Mouse (Mus musculus) ovary, adult 18-20 months (tissue): ENCODE results near the gene Ptgr2.
"Not testable (repeated sequence)": the region's sequence is repeated elsewhere in the genome, so short reads cannot be mapped to it uniquely, and the experiment has no call there.

Experiments
- DNase-seq: peaks from one replicate; pipeline ENCODE4 v3.0.0; 2022; ENCODE audit warnings: low spot score, mixed read lengths

Gene Ptgr2

GRCm38 (mm10) chr12:84304554-84304953 is 19.5 kb downstream of the Ptgr2 start:
- DNase-seq = no peak

DNA sequence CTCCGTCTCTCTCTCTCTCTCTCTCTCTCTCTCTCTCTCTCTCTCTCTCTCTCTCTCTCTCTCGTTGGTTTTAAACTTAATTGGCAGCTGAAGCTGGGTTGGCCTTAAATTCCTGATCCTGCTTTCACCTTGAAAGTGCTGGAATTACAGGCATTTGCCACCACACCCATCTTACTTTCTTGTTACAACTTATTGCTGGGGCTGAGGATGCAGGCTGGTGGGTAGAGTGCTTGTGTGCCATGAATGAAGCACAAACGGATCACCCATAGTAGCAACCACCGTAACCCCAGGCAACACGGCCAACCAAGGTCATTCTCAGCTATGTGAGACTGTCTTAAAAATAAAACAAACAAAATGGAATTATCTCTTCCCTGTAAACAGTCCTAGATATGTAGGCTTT is 26.3 kb downstream of the Ptgr2 start:
- DNase-seq = peak; percentile 16

- DNase-seq = no peak
Observed at GRCm38 (mm10) chr12:84316006-84316405, 31.0 kb downstream of the Ptgr2 start.

GRCm38 (mm10) chr12:84316721-84317621 is 31.9 kb downstream of the Ptgr2 start, which contains the start of gene Zfp410:
Gene Zfp410, plus strand, starts transcription at chr12:84316852.
- peak; percentile 74 for DNase-seq

DNA sequence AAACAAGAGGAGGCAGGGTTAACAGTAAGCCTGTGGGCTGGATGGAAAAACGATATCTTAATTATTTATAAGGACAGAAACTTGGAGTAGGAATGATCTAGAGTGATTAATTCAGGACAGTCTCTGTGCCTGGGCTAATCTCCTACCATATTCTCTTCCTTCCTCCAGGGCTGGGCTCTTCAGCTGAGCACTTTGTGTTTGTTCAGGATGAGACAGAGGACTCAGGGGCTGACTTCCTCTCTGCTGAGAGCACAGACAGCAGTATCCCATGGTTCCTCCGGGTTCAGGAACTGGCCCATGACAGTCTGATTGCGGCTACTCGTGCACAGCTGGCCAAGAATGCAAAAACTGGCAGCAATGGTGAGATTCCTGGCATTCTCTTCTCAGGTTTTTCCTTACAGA is 42.1 kb downstream of the Ptgr2 start:
- DNase-seq = no peak

DNA sequence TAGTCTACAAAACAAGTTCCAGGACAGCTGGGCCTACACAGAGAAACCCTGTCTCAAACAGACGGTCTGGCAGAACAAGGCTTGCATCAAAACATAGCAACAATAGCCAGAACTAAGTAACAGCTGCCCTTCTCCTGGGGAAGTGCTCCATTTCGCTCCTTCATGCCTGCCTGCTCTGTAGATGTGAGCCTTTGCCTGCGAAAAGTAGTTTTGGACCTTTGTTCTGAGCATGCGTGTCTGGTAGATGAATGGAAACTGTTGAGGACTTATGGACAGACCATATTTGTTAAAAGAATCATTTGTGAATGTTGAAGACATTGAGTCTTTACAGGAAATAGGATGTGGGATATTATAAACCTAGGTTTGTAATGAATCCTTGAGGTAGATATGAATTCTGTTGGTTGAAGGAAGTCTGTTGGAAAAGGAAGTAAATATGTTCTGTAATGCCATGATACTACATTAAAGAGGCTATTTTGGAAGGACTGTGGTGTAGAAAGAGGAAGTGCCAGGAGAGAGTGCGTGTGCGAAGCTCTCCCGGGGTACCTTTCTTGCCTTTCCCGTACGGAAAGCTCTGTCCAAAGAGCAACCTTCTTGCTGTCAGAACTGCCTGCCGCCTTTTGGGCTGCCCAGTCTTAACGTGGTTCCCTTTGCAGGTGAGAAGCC is 52.1 kb downstream of the Ptgr2 start:
- DNase-seq = no peak

- no peak for DNase-seq
Observed at GRCm38 (mm10) chr12:84347192-84347591, 62.2 kb downstream of the Ptgr2 start.

GRCm38 (mm10) chr12:84358699-84359098 is 73.7 kb downstream of the Ptgr2 start:
- DNase-seq = not testable (repeated sequence)

DNA sequence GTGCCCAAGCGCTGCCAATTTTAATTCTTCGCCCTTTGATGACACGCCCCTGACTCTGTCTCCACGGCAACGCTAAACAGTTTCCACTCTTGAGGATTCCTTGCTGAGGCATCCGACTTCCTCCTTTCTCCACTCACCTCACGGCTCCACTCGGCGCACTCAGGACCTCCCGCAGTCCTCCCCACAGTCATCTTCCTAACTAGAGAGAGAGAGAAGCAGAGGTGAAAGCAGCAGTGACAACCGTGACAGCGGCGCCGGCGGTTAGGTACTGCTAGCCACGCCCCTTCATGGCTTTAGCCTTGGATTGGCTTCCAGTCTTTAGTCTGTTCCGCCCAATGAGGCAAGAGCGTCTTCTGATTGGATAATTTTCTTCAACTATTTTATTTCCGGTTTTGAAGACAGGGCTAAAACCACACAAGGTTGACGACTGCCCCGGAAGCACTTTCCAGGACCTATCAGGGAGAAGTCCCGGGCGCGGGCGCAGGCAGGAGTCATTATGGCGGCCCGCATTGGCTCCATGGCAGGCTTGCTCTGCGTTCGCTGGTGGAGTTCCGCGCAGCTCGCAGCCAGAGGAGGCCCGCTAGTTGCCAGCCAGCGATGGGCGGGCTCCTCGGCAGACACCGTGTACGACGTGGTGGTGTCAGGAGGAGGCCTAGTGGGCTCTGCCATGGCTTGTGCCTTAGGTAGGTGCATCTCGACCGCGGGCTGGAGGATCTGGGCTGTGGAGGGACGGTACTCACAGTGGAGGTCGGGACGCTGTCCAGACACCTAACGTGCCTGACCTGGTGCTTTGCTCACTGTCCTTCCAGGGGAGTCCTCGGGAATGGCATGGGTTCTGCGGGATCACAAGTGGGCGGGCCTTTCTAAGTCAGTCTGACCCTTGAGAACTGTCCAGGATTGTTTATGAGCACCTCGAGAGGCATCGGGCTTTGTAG is 76.8 kb downstream of the Ptgr2 start, which contains the start of the genes Coq6 and Fam161b:
Coq6 (plus strand) TSS at position 103 of the 935 bp plus-strand sequence.
Fam161b (minus strand) TSS at position 279 of the 935 bp plus-strand sequence.
- DNase-seq = peak; percentile 93

- no peak for DNase-seq
Observed at GRCm38 (mm10) chr12:84362872-84363271, 77.8 kb downstream of the Ptgr2 start.

DNA sequence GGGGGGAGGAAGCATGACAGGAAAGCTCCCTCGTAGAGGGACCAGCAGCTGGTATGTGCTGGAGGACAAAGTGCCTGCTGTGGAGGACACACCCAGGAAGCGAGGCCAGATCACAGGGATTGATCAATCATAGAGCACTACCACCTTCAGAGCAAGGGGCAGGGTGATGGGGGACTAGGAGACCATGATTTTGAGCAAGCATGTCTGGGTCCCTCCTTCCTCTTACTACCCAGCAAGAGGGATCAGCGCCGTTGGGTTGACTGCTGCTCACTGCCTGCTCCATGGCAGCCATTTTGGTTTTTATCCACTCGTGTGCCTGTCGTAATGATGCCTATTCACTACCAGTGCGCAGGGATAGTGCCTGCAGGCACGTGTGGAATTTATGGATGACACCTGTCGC is 79.3 kb downstream of the Ptgr2 start:
- DNase-seq = no peak

GRCm38 (mm10) chr12:84365137-84365536 is 80.1 kb downstream of the Ptgr2 start:
- DNase-seq = no peak
